Mouse (Mus musculus) neural tube, embryonic 12.5 days (tissue): ENCODE results near the gene Gtf2ird1. TPM values are rescaled to one million over a fixed set of nuclear protein-coding genes. Genes with fewer than 3 reads are reported as not detected.

Experiments used
- ATAC-seq: fragments of 200-750 bp; cut with Nextera tagmentation; 2 replicates; pipeline ENCODE4 v1.8.0; 2017; ENCODE audit warnings: low read depth, mild to moderate bottlenecking, moderate TSS enrichment, moderate library complexity; ENCODE audit not compliant: low FRiP score
- H3K27ac ChIP-seq: fragments of 300-500 bp; sonication (generic); 2 replicates; pipeline ENCODE4 v1.5.1; 2016
- H3K27me3 ChIP-seq: fragments of 300-500 bp; sonication (generic); replicated peaks from 2 replicates; pipeline ENCODE4 v1.6.1; 2016; ENCODE audit warnings: mild to moderate bottlenecking
- H3K36me3 ChIP-seq: fragments of 300-500 bp; sonication (generic); 2 replicates; pipeline ENCODE4 v1.6.1; 2016; ENCODE audit warnings: mild to moderate bottlenecking
- H3K4me1 ChIP-seq: fragments of 300-500 bp; sonication (generic); 2 replicates; pipeline ENCODE4 v1.6.1; 2016
- H3K4me2 ChIP-seq: fragments of 300-500 bp; sonication (generic); replicated peaks from 2 replicates; pipeline ENCODE4 v1.6.1; 2016; ENCODE audit warnings: mild to moderate bottlenecking
- H3K4me3 ChIP-seq: fragments of 300-500 bp; sonication (generic); 2 replicates; pipeline ENCODE4 v1.5.1; 2016
- H3K9ac ChIP-seq: fragments of 300-500 bp; sonication (generic); 2 replicates; pipeline ENCODE4 v1.6.1; 2016; ENCODE audit warnings: mild to moderate bottlenecking
- H3K9me3 ChIP-seq: fragments of 300-500 bp; sonication (generic); 2 replicates; pipeline ENCODE4 v1.6.1; 2016; ENCODE audit warnings: mild to moderate bottlenecking
- WGBS: fragments of 180-500 bp; shearing (Covaris S2); methylation state at CpG from one replicate; pipeline ENCODE4 v1.1.7; 2016; 5-methylcytosine and 5-hydroxymethylcytosine counted together
- polyA plus RNA-seq: library from polyadenylated mRNA; unstranded; fragments of >200 nt; fragmentation: Nextera tagmentation; extraction: Ambion mirVana; gene quantifications from 2 replicates; pipeline ENCODE4 v1.2.1, GENCODE M21; 2016

Gtf2ird1 gene
- polyA plus RNA-seq, 1 experiment from 2014 or later = 84.6 TPM

DNA sequence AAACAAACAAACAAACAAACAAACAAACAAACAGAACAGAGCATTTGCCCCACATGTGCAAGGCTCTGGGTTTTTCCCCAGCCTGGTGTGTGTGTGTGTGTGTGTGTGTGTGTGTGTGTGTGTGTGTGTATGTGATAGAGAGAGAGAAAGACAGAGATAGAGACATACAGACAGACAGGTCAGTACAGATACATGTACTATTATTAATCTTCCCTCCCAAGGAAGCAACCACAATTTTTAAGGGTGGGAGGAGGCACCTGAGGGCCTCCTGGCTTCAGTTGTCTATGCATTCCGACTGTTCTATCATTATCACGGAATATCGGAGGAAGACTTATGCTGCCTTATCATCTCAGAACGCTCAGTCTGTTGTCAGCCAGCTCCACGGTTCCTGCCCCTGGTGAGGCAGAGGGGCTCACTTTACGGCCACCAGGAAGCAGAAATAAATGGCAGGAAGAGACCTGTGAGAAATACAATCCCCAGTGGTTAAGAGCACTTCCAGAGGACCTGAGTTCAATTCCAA, 128.0 kb downstream of the Gtf2ird1 start:
- WGBS = 90% methylated on average over 6 of the region's 6 CpGs
- ATAC-seq = no peak
- Histone ChIP-seq H3K9me3 (no peaks in the 10 kb centered on the region), H3K4me2 (no peak overlapping the region), H3K27me3 (no peaks in the 10 kb centered on the region), H3K27ac (no peak overlapping the region), H3K9ac (no peak overlapping the region), H3K4me3 (no peak overlapping the region), H3K4me1 (peaks cover 4% of the 10 kb centered on the region; the same call in 1 of the 2 replicates), H3K36me3 (no peaks in the 10 kb centered on the region)

DNA sequence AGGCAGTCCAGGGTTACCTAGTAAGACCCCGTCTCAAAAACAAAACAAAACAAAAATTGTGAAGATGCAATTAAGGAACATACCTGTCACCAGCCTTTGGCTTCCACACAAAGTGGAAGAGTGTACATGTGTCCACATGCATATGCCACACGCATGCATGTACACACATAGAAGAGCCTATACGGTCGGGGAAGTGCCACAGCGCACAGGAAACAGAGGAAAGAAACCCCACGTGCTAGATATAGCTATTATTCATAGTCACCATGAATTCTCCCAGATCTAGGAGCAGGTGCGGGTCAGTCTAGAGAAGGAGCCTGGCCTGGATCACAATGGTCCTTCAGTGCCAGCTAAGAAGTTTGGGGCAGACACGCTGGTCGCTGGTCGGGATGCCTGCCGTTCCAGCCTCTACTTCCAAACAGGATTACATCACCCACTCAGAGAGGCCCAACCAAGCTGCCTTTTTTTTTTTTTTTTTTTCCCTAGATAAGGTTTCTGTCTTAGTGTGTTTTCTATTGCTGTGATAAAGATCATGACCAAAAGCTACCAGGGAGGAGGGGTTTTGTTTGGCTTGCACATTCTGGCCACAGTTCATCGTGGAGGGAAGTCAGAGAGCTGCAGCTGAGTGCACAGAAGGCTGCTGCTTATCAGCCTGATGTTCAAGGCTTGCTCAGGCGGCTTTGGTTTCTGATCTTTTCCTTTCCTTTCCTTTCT, 130.5 kb downstream of the Gtf2ird1 start:
- Histone ChIP-seq H3K4me2 (no peak overlapping the region), H3K4me1 (no peaks in the 10 kb centered on the region), H3K9me3 (no peaks in the 10 kb centered on the region), H3K9ac (no peak overlapping the region), H3K27ac (no peak overlapping the region), H3K4me3 (no peak overlapping the region), H3K27me3 (no peaks in the 10 kb centered on the region), H3K36me3 (no peaks in the 10 kb centered on the region)
- ATAC-seq = no peak
- 90% methylated on average over 13 of the region's 13 CpGs for WGBS

- no peak overlapping the region for H3K27ac ChIP-seq
- H3K36me3 ChIP-seq = no peaks in the 10 kb centered on the region
- no peak overlapping the region for H3K9ac ChIP-seq
- WGBS = 20% methylated on average over 2 of the region's 2 CpGs
- no peaks in the 10 kb centered on the region for H3K4me1 ChIP-seq
- H3K9me3 ChIP-seq = no peaks in the 10 kb centered on the region
- no peak overlapping the region for H3K4me2 ChIP-seq
- no peaks in the 10 kb centered on the region for H3K27me3 ChIP-seq
- H3K4me3 ChIP-seq = no peak overlapping the region
- ATAC-seq = no peak
Observed at GRCm38 (mm10) chr5:134323869-134324268, 132.6 kb downstream of the Gtf2ird1 start.

DNA sequence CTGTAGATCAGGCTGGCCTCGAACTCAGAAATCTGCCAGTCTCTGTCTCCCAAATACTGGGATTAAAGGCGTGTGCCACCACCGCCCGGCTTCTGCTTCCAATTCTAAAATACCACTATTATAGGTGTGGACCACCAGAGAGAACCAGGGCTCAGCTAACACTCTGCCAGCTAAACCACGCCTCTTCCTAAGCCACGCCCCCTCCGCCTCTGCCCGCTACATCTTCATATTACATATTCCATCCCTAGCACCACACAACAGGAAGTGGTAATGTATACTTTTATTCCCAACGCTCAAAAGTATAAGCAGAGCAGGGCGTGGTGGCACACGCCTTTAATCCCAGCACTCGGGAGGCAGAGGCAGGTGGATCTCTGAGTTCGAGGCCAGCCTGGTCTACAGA, 133.2 kb downstream of the Gtf2ird1 start:
- H3K9ac ChIP-seq = no peak overlapping the region
- H3K27ac ChIP-seq = no peak overlapping the region
- H3K36me3 ChIP-seq = no peaks in the 10 kb centered on the region
- H3K4me2 ChIP-seq = no peak overlapping the region
- no peak overlapping the region for H3K4me3 ChIP-seq
- no peak for ATAC-seq
- H3K4me1 ChIP-seq = no peaks in the 10 kb centered on the region
- WGBS = 90% methylated on average over 13 of the region's 13 CpGs
- no peaks in the 10 kb centered on the region for H3K27me3 ChIP-seq
- H3K9me3 ChIP-seq = no peaks in the 10 kb centered on the region

DNA sequence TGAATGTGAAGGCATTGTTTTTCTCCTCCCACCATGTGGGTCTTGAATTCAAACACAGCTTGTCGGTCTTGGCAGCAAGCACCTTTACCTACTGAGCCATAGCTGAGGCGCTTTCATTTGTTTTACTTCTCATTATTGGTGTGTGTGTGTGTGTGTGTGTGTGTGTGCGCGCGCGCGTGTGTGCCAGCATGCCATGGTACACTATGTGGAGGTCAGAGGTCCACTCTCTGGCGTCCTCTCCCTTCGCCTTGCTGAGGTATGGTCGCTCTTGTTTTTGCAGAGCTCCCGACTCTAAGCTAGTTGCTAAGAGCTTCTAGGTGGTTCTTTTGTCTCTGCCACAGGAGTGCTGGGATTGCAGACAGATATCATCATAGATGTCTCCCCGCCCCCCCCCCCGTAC, 134.2 kb downstream of the Gtf2ird1 start:
- H3K36me3 ChIP-seq = no peaks in the 10 kb centered on the region
- no peaks in the 10 kb centered on the region for H3K27me3 ChIP-seq
- no peak overlapping the region for H3K4me2 ChIP-seq
- no peak overlapping the region for H3K27ac ChIP-seq
- WGBS = 89% methylated on average over 13 of the region's 13 CpGs
- H3K9ac ChIP-seq = no peak overlapping the region
- no peaks in the 10 kb centered on the region for H3K9me3 ChIP-seq
- no peak overlapping the region for H3K4me3 ChIP-seq
- no peaks in the 10 kb centered on the region for H3K4me1 ChIP-seq
- ATAC-seq = no peak

DNA sequence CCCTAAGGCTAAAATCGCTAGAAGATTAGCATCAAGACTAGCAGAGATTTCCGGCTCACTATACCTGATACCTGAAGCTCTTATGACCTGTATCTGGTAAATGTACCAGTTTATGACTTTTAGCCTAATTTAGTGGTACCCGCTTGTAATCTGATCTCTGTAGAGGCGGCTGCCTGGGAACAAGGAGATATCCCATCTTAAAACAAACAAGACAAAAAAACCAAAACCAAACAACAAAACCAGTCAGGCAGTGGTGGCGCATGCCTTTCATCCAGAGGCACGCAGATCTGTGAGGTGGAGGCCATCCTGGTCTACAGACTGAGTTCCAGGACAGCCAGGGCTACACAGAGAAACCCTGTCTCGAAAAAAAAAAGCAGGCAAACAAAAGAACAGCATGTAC, 134.8 kb downstream of the Gtf2ird1 start:
- no peak overlapping the region for H3K4me2 ChIP-seq
- no peaks in the 10 kb centered on the region for H3K36me3 ChIP-seq
- no peak overlapping the region for H3K4me3 ChIP-seq
- WGBS = 82% methylated on average over 7 of the region's 7 CpGs
- ATAC-seq = no peak
- no peaks in the 10 kb centered on the region for H3K27me3 ChIP-seq
- no peaks in the 10 kb centered on the region for H3K9me3 ChIP-seq
- H3K9ac ChIP-seq = no peak overlapping the region
- H3K4me1 ChIP-seq = no peaks in the 10 kb centered on the region
- H3K27ac ChIP-seq = no peak overlapping the region

- WGBS = 93% methylated on average over 6 of the region's 6 CpGs
- ATAC-seq = no peak
- no peak overlapping the region for H3K27ac ChIP-seq
- H3K27me3 ChIP-seq = no peaks in the 10 kb centered on the region
- peaks cover 7% of the 10 kb centered on the region; the same call in 1 of the 2 replicates for H3K4me1 ChIP-seq
- no peak overlapping the region for H3K4me2 ChIP-seq
- H3K9me3 ChIP-seq = no peaks in the 10 kb centered on the region
- no peaks in the 10 kb centered on the region for H3K36me3 ChIP-seq
- H3K4me3 ChIP-seq = no peak overlapping the region
- no peak overlapping the region for H3K9ac ChIP-seq
Observed at GRCm38 (mm10) chr5:134318903-134319302, 137.6 kb downstream of the Gtf2ird1 start.

- Histone ChIP-seq H3K9me3 (no peaks in the 10 kb centered on the region), H3K4me3 (no peak overlapping the region), H3K4me1 (peaks cover 17% of the 10 kb centered on the region), H3K9ac (no peak overlapping the region), H3K36me3 (no peaks in the 10 kb centered on the region), H3K4me2 (no peak overlapping the region), H3K27me3 (no peaks in the 10 kb centered on the region), H3K27ac (no peak overlapping the region)
- no peak for ATAC-seq
- 79% methylated on average over 7 of the region's 7 CpGs for WGBS
Observed at GRCm38 (mm10) chr5:134316721-134317120, 139.8 kb downstream of the Gtf2ird1 start.

DNA sequence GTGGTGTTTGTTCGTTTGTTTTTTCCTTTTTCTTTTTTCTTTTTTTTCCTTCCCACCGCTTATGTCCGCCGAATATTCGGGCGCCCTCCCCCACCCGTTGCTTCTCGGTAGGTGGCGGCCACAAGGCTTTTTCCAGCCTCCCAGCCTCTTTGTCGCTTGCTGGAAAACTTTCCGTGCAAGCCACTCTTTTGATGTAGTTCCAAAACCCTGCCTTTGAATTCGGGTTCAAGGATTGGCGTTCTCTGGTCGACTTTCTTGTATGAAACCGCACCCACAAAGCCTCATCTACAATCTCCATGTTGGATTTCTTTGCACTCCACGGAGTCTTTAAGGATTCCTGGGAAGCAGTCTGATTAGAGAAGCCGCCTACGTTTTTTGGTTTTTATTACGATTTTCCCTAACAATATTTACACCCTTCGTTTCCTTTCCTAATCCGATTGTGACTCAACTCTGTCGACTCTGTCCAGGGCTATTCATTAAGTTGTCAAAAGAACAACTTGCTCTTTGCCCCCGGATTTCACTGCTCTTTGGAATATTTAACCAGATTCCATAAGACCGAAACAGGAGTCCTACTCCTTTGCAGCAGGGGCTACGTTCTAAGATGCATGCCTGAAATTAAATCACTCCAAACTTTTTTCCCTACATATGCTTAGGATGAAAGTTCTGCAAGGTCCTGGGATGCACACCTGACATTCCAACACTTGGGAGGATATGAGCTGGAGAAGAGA, 140.7 kb downstream of the Gtf2ird1 start:
- Histone ChIP-seq H3K4me1 (peaks cover 26% of the 10 kb centered on the region), H3K4me3 (peak overlapping the region; percentile 42), H3K36me3 (peaks cover 8% of the 10 kb centered on the region), H3K9me3 (no peaks in the 10 kb centered on the region), H3K27ac (peak overlapping the region; percentile 93), H3K9ac (peak overlapping the region; percentile 69), H3K4me2 (peak overlapping the region; percentile 65), H3K27me3 (no peaks in the 10 kb centered on the region)
- no peak for ATAC-seq
- WGBS = 1% methylated on average over 25 of the region's 25 CpGs

GRCm38 (mm10) chr5:134314688-134315622, 141.6 kb downstream of the Gtf2ird1 start, which contains the start of gene Gtf2i:
Gene Gtf2i (minus strand): TSS chr5:134314760.
- Histone ChIP-seq H3K27ac (peak within 1 kb of the TSS; percentile 99), H3K36me3 (peaks cover 16% of the 10 kb centered on the region), H3K9me3 (no peaks in the 10 kb centered on the region), H3K9ac (peak within 1 kb of the TSS; percentile 98), H3K4me1 (peaks cover 27% of the 10 kb centered on the region), H3K4me2 (peak within 1 kb of the TSS; percentile 75), H3K4me3 (peak within 1 kb of the TSS; percentile 72), H3K27me3 (no peaks in the 10 kb centered on the region)
- ATAC-seq = peak; percentile 91
- WGBS = under 1% methylated on average over 40 of the region's 40 CpGs

- H3K9me3 ChIP-seq = no peaks in the 10 kb centered on the region
- peaks cover 24% of the 10 kb centered on the region for H3K36me3 ChIP-seq
- H3K4me2 ChIP-seq = peak overlapping the region; percentile 75
- peak overlapping the region; percentile 98 for H3K9ac ChIP-seq
- under 1% methylated on average over 48 of the region's 64 CpGs for WGBS
- peak; percentile 51 for ATAC-seq
- no peaks in the 10 kb centered on the region for H3K27me3 ChIP-seq
- peak overlapping the region; percentile 99 for H3K27ac ChIP-seq
- peak overlapping the region; percentile 72 for H3K4me3 ChIP-seq
- H3K4me1 ChIP-seq = peaks cover 27% of the 10 kb centered on the region
Observed at GRCm38 (mm10) chr5:134314068-134314674, 142.3 kb downstream of the Gtf2ird1 start.
